Mouse (Mus musculus) adrenal gland, adult 8-10 months (tissue): ENCODE data around the gene Slc25a29. TPM values are rescaled to one million over a fixed set of nuclear protein-coding genes. Genes with fewer than 3 reads are reported as not detected.
"Not testable (repeated sequence)": the region's sequence is repeated elsewhere in the genome, so short reads cannot be mapped to it uniquely, and the experiment has no call there.

Experiments
- DNase-seq: peaks from one replicate; pipeline ENCODE4 v3.0.0; 2022
- total RNA-seq, 4 experiments: library from RNA; stranded (reverse); gene quantifications; 2 replicates each; pipeline ENCODE4 v1.2.4; 2022

The Slc25a29 gene
- total RNA-seq, result 10 to 100 TPM; 19.8 to 29.4 (median 23.8) TPM

DNA sequence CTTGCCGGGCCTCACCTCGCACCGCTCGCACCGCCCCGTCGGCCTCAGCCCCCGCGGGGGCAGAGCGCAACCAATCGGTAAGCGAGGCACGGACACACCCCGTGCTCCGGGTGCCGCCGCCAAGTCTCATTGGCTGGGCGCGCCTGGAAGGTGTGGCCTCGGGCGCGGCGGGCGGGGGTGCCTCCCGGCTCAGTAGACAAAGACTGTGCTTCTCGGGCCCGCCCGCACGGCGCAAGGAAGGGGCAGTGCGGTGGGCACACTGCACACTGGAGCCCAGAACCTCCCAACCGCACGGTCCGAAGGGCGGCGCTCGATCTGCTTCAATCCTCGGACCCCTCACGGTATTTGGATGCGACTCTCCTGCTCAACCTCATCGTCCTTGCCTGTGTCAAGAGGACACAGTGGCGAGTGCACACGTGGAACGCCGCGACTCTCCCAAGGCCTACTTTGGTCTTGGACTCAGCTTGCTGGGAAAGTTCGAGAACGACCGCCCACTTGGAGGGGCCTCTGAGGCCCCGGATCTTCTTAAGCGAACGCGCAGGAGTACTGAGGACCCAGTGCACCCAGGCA is at the start of gene Slc25a29, which contains the start of gene Slc25a47:
Slc25a29 (minus strand) TSS at position 44 of the 570 bp plus-strand sequence.
Slc25a47 (plus strand) TSS at position 207 of the 570 bp plus-strand sequence.
- peak; percentile 95 for DNase-seq

DNA sequence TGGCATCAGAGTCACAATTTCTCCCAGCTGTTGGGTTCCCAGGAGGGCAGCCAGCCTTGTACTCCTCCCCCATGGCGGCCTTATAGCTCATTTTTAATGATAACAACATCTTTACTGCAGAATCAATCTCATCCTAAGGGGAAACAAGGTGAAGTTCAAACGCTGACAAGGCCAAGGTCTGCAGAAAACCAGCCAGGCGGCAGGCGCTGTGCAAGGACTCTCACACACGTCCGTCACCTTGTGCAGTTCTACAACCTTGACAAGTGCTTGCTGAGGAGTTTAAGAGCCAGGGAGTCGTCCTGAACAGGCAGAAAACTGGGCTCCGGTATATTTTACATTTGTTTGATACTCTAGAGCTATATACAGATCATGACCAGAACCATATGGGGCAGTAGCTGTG is 47.1 kb upstream of the Slc25a29 start:
- peak; percentile 55 for DNase-seq

DNA sequence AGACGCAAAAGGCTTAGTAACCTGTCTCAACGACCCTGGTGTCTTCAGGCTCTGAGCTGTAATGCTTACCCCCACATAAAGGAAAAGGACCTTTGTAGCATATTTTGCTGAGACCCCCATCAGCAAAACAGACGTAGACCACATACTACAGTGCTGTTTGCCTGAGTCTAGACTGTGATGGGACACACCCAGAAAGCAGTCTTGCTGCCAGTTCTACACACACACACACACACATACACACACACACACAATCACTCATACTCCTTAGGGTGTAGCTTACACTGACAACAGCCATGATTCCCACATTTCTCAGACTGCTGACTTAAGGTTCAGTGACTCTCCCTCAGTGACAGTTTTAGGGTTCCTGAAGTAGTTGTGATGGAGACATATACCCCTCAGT is 45.5 kb upstream of the Slc25a29 start:
- DNase-seq, result no peak

DNA sequence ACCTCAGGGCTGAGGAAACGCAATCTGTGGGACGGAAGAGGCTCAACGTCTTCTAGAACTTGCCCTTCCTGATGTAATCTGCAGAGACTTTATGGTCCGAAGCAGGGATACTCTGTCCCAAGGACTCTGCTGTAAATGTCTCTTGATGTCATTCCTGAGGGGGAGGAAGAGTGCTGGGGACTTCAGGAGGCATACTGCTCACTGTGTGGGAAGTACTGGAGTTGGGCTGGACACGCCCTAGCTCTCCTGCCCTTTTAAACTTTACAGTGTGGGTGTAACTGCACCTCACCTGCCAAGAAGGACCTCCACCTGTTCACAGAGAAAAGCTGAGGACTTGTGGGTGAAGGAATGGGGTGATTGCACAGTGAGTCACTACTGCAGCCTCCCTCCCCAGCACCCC is 44.9 kb upstream of the Slc25a29 start:
- no peak for DNase-seq

DNA sequence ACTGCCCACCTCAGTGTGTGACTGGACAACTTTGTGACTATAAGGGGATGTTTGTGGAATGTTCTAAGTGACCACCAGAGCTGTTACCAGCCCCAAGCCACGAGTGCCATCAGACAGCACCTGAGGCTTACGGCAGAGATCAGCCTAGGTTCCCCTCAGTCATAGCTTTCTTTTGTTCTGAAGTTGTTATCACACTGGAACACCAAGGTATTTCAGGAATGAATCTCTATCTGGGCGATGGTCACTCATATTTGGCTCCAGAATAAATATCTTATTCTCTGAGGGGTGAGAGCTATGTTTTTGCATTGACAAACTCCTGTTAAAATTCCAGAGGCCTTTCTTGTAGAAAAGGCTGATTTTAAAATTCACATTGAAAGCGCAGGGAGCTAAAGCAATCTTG is 43.5 kb upstream of the Slc25a29 start:
- no peak for DNase-seq

DNA sequence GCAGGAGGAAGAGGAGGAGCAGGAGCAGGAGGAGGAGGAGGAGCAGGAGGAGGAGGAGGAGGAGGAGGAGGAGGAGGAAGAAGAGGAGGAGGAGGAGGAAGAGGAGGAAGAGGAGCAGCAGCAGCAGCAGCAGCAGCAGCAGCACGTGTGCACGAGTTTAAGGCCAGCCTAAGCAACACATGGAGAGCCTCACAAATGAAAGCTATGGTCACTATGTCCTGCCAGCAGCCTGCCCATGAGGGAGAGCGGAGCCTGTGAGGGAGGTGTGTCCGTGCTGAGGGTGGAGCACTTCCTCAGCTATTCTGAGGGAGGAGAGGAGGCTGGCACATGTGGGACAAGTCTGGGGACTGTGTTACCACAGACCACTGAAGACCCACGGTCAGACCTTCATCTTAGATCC is 37.4 kb upstream of the Slc25a29 start:
- no peak for DNase-seq

DNA sequence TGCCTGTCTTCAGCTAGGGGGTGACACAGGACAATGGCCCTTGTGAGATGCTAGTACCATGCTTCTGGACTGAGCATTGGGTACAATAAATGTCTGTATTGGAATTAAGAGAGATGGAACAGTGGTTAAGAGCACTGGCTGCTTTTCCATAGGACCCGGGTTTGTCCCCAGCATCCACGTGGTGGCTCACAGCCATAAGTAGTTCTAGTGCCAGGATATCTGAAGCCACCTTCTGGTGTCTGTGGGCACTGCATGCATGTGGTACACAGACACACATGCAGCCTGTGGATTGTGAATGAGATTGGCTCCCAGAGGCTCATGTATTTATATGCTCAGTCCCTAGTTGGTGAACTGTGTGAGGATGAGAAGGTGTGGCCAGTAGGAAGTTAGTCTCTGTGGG is 33.9 kb upstream of the Slc25a29 start:
- DNase-seq, result no peak

DNA sequence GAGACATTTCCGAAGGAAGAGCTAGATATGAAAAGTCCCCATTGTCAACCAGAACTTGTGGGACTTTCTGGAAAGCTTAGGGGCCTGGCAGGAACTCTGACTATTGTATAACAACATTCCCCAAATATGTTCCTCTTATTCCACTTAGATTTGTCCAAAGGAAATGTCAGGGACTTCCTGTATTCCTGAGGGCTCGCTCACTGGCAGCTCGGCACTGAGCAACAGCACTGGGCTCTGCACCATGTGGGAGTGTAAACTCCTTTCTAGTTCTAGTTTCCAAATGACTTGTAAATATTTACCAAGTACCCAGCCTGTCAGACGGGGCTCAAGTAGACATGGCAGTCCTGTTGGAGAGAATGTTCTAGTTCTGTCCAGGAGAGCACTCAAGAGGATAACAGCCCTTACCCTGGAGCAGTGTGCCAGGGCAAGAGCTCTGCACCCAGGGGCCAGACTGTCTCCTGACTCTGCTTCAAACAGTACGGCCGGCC is 29.4 kb upstream of the Slc25a29 start:
- no peak for DNase-seq

DNA sequence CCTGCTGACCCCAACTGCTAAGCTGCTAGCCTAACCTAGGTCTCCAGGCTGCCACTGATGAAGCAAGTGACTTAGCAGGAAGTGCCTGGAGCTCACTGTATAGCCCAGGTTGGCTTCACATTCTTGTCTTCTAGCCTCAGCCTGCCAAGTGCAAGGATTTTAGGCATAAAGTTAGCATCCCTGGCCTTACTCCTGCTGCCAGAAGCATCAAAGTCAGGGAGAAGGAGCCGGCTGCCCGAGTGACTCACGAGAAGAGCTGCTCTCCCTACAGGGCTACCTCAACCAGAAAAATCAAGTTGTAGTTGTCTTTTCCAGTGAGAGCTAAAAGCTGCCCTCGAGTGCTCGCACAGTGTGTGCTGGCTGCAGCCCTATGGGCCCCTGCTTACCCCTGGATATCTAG is 22.8 kb upstream of the Slc25a29 start:
- DNase-seq, result no peak

DNA sequence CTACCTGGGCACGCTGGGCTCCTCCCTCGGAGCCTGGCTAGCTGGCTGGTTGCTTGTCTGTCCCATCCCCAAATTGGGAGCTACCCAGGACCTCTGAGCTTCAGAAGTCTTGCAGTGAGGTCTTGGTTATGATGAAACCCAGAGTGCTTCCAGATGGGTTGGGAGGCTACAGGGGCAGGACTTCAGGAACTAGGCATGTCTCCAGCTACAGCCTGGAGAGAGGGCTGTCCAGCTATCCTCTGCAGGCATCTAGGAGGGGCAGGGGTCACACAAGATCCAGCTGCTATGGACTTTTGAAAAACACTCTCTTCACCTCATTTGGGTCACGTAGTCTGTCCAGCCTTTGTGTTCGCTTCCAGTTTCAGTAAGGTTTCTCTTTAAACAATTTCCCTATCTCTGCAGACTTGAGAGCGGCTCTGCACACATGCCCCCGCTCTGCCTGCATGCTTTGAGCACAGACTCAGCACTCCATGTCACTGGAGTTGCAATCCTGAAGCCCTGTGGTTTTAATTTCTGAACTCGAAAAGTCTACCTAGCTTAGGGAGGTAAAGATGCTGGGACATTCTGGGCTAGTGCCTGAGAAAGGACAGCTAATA is 22.0 kb upstream of the Slc25a29 start:
- DNase-seq, result no peak

DNA sequence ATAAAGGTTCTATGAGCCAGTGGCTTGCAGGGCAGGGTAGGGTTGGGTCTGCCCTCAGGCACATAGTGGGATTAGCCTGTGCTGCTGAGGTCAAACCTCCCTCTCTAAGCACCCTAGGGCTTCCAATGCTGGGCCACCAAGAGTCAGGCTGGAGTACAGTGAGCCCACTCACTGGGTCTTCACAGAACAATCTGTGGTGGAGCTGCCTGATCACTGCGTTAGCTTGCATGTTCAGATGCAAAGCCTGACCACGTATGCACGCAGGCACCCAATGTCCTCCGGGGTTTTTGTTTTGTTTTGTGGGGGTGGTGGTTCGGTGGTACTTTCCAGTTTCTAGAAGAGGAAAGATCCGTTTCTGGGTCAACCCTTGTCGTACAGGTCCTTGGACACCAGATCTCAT is 21.4 kb upstream of the Slc25a29 start:
- DNase-seq, result no peak

DNA sequence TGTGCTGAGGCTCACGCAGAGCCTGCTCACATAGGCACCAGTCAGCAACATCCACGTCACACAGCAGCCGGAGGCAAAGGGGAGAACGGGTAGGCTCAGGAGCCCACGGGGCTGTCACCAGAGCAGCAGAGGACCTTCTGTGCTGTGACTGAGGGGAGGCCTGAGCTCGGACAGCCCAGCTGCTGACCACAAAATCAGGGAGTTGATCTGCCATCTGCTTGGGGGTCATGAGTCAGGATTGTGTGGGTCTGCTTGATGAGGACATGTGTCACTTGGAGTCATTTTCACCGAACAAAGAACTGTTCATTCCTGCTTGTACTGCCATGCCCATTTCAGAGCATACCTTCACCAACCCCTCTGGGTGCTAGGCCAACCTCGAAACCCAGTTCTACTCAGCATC is 20.5 kb upstream of the Slc25a29 start:
- no peak for DNase-seq

DNA sequence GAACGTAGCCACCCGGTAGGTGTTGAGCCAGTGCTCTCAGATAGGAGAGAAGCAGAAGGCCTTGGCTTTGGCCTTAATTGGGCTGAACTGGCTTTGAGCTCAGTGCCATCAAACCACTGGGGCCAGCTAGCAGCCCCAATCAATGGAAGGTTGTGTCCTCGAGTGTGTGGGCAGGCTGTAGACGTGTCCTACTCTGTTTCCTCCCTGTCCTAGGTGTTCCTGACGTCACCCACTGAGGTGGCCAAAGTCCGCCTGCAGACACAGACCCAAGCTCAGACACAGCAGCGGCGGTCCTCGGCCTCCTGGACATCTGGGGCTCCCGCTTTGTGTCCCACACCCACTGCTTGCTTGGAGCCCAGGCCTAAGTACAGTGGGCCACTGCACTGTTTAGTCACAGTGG is 19.4 kb upstream of the Slc25a29 start:
- no peak for DNase-seq

DNA sequence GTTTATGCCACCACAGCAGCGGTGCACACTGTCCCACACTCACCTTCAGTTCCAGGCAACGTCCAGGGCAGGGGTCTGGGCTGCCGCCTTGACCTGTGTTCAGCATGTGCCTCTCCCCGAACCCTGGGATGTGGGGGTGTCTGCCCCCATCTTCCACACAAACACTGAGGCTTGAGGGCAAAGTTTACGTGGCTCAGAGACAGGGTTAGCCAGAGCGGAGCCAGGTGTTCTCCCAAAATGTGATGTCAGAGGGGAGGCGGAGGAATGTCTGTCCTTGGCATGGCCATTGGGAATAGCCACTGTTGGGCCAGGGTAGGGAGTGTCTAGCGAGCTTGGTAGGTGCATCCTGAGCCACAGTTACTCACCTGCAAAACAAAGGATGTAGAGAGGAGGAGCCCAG is 17.1 kb upstream of the Slc25a29 start:
- DNase-seq, result no peak

DNA sequence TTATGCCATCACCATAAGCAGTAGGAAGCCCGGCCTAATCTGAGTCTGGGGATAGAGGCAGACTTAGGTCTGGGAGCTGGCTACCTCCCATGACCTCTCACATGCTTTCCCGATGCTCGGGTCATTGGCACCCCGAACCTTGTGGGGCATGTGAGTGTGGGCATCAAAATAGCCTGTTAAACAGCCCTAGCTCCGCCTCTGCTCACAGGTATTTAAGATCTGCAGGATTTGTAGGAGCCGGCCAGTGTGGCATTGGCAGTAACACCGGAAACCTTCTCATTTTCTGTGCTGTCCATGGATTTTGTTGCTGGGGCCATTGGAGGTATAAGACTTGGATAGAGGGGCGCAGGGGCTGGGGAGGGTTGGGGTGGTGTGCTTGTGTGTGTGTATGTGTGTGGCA is 15.2 kb upstream of the Slc25a29 start:
- DNase-seq, result no peak

DNA sequence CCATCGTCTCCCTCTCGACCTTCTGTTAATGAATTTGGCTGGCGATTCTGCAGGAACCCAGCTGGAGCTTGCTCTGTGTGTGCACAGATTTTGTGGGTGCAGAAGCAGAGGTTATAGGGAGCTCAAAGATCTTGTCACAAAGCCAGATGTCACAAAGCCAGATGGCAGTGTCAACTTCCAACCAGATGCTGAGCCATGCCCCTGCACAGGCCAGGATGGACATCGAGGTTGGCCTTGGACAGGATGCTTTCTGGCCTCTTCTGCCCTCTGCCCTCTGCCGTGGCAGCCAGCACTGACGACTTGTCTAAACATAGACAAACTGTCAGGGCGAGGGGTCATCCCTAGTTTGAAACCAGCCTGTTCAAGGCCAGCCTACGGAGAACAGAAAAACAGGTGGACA is 14.4 kb upstream of the Slc25a29 start:
- no peak for DNase-seq

DNA sequence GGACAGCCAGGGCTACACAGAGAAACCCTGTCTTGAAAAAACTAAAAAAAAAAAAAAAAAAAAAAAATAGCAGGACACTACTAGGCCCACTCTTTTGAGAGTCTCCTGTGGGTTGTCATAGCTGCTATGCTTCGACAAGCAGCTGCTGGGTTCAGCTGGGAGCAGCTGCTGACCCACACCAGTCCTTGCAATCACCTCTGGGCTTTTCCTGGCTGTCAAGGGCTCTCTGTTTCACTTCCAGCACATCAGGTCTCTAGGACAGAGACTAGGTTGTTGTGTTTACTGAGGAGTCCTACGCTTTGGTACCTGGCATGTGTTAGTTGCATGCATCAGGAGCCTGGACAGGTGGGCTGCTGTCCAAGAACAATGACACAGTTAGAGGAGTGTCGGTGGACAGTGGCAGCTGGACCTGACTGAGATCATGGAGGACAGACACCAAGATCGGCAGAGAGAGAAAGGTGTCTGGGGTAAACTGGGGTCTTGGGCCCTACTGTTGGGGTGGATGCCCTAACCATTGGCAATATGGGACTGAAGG is 13.9 kb upstream of the Slc25a29 start:
- no peak for DNase-seq

DNA sequence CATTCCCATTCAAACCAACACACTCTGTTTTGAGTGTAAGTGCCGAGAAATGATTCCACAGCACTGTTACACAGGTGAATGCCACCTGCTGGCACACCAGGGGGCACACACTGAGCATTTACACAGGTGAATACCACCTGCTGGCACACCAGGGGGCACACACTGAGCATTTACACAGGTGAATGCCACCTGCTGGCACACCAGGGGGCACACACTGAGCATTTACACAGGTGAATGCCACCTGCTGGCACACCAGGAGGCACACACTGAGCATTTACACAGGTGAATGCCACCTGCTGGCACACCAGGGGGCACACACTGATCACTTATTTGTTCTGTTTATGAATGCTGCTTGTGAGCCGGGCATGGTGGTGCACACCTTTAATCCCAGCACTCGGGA is 12.3 kb upstream of the Slc25a29 start:
- DNase-seq, result not testable (repeated sequence)

DNA sequence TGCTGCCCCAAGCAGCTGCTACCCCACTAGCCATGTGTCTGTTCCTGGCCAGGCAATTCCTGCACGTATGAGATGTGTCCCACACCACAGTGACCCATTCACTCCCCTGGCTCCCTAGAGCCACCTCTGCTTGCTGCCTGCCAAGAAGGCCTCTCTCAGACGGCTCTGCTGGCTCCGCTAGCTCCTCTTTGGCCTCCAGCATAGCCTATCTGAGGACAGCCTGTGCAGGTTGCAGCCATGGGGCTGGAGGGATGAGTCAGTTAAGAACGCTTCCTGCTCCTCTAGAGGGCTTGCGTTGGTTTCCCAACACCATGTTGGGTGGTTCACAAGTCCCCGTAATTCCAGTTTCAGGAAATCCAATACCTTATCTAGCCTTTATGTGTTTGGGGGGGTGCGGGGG is 7.0 kb upstream of the Slc25a29 start:
- no peak for DNase-seq

DNA sequence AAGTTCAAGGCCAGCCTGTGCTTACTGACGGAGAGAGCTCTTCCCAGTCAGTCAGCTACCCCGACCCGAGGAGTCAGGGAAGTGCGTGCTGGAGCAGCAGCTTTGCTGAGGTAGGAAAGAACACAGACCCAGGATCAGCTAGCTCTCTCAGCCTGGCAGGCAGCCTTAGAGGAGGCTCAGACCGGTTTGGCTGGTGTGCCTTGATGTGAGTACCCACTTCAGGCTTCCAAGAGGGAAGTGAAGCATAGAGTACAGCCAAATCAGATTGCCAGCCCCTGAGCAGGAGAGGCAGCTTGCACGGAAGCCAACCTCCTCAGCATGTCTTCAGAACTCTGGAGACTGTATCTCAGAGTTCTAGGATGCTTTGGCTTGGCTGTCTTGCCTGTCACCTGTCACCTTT is 5.5 kb upstream of the Slc25a29 start:
- no peak for DNase-seq

DNA sequence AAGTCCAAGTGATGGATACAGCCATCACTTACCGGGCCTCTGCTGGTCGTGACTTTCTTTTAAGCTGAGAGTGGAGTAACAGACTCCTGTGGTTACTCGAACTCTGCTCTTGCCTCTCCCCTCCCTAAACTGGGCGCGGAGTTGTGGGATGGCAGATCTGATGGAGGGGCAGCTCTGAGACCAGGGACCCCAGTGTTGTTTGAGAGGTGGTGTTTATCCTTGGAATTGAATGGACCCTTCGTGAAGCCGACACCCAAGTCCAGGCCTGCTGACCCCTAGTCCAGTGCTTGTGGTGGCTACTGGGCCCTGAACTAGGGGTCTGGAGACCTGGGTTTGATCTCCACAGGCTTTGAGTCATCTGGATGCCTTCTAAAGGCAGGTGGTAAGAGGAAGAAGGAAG is 1.0 kb upstream of the Slc25a29 start:
- DNase-seq, result no peak

DNA sequence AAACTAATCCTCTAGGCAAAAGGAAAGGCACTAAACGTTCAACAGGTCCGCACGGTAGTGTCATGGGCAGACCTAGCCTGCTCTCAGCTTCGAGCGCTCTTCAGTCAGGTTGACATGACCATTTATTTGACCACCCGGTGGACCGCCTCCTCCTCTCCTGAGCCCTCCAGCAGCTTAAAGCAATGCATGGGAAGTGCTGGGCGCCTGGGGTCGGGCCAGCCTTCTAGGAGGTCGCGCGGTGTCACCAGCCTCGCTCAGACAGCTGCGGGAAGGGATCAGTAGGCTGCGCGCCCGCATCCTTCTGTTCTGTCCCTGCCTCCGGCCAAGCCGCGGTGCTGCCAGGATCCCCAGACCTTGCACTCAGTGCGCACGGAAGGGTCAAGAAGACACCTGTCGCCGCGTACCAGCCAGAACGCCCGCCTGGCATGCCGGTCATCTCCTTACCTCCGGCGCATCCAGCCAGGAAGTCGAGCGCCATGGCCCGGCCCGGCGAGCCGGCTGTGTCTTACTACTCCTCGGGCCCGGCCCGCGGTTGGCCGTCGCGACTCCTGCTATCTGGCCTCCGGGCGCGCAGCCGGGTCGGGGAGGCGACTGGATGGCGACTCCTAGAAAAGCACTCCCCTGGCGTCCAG is 359 bp downstream of the Slc25a29 start:
- DNase-seq, result no peak

DNA sequence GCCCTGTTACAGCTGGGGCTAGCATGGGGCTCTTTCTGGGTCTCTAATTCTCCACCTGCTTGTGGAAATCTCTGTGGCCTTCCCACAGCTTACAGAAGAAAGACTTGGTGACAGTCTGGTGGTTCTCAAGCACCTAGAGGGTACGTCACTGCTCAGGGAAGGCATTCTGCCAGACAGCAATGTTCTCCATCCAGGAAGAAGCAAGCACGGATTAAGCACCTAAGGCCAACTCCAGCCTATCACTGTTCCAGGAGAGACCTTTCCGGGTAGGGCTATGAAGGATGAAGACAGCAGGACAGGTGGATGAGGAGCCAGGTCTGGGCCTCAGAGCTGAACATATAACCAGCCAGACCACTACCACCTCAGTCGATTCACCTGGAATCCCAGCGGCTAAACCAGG is 897 bp downstream of the Slc25a29 start:
- no peak for DNase-seq

DNA sequence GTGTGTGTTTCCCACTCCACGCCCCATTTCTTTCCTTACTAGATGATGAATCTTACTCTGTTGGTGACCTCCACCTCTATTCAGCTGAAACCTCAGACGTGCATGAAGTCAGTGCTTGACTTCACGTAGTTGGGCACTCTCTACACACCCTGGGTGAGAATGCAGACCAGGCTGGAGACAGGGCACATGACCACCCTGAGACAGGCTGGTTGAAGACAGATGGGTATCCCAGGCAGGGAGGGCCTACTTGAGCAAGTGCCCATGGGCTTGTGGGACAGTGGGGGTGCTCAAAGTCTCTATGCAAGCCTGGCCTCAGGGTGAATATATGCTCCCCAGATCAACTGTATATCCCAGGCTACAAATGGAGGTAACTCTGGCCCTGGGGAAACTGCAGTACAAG is 1.3 kb downstream of the Slc25a29 start:
- no peak for DNase-seq
